Mouse (Mus musculus): ENCODE measurements around the gene Mrpl54.

DNA sequence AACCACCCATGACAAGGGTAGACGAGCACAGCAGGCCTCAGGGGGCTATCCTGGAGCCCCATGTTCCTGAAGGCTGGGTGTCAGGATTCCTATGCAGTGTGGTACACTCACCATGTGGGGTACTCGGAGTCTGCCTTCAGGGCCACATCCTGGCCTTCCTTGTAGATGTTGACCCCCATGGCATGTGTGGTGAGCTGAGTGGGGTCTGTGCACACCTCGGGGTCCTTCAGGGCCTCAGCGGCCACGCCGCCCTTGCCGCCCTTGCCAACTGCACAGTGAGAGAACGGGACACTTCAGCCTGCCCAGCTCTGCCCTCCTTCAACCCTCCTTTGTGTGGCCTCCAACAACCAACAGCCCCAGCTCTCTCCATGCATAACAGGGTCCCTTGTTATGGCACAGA, 1.2 kb downstream of the Mrpl54 start:
- TF ChIP-seq CTCF (IDR thresholded peaks at IDR 0.05; ENCODE audit: borderline replicate concordance, insufficient read depth, low read depth, low read length) (no peak), POLR2A (IDR thresholded peaks at IDR 0.05; ENCODE audit: borderline replicate concordance, insufficient read depth, low read length) (no peak)
